Mouse (Mus musculus) olfactory bulb, adult 2 months (tissue): ENCODE results near the gene Hsf2. TPM values are rescaled to one million over a fixed set of nuclear protein-coding genes. Genes with fewer than 3 reads are reported as not detected.

Experiments used
- H3K27ac ChIP-seq: fragments of 200-500 bp; 2 replicates; pipeline ENCODE4 v1.5.1; 2012; ENCODE audit warnings: low read depth, low read length; ENCODE audit not compliant: insufficient read depth
- H3K4me1 ChIP-seq: fragments of 200-500 bp; 2 replicates; pipeline ENCODE4 v1.6.1; 2012; ENCODE audit warnings: low read length; ENCODE audit not compliant: control insufficient read depth, insufficient read depth
- H3K4me3 ChIP-seq: fragments of 200-500 bp; 2 replicates; pipeline ENCODE4 v1.5.1; 2012; ENCODE audit warnings: mild to moderate bottlenecking, low read depth, low read length, moderate library complexity; ENCODE audit not compliant: insufficient read depth
- CTCF ChIP-seq: fragments of 200-500 bp; IDR thresholded peaks from 2 replicates; pipeline ENCODE4 v1.5.1; 2012; ENCODE audit warnings: low read depth, mild to moderate bottlenecking, low read length, moderate library complexity; ENCODE audit not compliant: insufficient read depth
- POLR2A ChIP-seq: fragments of 200-500 bp; IDR thresholded peaks from 2 replicates; pipeline ENCODE4 v1.6.1; 2012; ENCODE audit warnings: mild to moderate bottlenecking, low read depth, low read length, moderate library complexity; ENCODE audit not compliant: insufficient read depth
- WGBS: fragments of 180-500 bp; shearing (Covaris S2); methylation state at CpG from one replicate; pipeline ENCODE4 v1.1.7; 2018; 5-methylcytosine and 5-hydroxymethylcytosine counted together
- polyA plus RNA-seq: library from polyadenylated mRNA; stranded (reverse); fragments of >200 nt; gene quantifications from 2 replicates; pipeline ENCODE4 v1.2.4, GENCODE M21; 2012; ENCODE audit warnings: low replicate concordance; ENCODE audit not compliant: missing spikeins, insufficient read depth, insufficient read length

The Hsf2 gene
- polyA plus RNA-seq, 1 experiment, result not detected

- no peak for TF ChIP-seq CTCF
- TF ChIP-seq POLR2A, result no peak
- Histone ChIP-seq H3K4me1 (no peaks in the 10 kb centered on the region), H3K4me3 (no peak overlapping the region), H3K27ac (no peak overlapping the region)
- WGBS, result 83% methylated on average over 9 of the region's 9 CpGs
Observed at GRCm38 (mm10) chr10:57477121-57477843, 8.9 kb upstream of the Hsf2 start.

DNA sequence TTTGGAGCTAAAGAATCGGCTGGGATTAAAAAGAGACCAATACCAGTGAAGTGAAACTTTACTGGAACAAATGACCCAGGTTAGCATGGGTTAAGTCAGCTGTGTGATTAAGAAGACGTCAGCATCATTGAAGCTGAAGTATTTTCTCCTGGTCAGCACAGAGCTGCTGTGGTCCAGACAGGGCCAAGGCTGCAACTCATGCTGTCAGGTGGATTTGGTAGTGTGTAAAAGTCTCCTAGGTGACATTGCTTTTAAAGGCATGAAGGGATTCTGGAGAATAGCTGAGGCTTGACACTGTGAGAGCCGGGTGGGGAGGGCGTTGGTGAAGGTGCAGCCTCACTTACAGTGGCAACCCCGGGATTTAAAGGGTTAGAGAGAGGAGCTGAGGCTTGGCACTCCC is 4.5 kb upstream of the Hsf2 start:
- Histone ChIP-seq H3K4me1 (no peaks in the 10 kb centered on the region), H3K27ac (no peak overlapping the region), H3K4me3 (no peak overlapping the region)
- no peak for TF ChIP-seq CTCF
- TF ChIP-seq POLR2A, result no peak
- WGBS, result 35% methylated on average over 5 of the region's 5 CpGs

- H3K27ac ChIP-seq, result no peak overlapping the region
- TF ChIP-seq CTCF (no peak), POLR2A (no peak)
- no peak overlapping the region for H3K4me3 ChIP-seq
- WGBS, result 89% methylated on average over 3 of the region's 3 CpGs
- no peaks in the 10 kb centered on the region for H3K4me1 ChIP-seq
Observed at GRCm38 (mm10) chr10:57484741-57485140, 1.4 kb upstream of the Hsf2 start.

GRCm38 (mm10) chr10:57486542-57487071 is 422 bp downstream of the Hsf2 start:
- peaks cover 3% of the 10 kb centered on the region; the same call in 1 of the 2 replicates for H3K4me1 ChIP-seq
- TF ChIP-seq CTCF, result no peak
- TF ChIP-seq POLR2A, result no peak
- H3K4me3 ChIP-seq, result peak overlapping the region; percentile 94
- H3K27ac ChIP-seq, result peak overlapping the region; percentile 85
- WGBS, result under 1% methylated on average over 65 of the region's 65 CpGs

- no peak overlapping the region for H3K4me3 ChIP-seq
- H3K27ac ChIP-seq, result no peak overlapping the region
- H3K4me1 ChIP-seq, result peaks cover 3% of the 10 kb centered on the region; the same call in 1 of the 2 replicates
- TF ChIP-seq CTCF, result no peak
- TF ChIP-seq POLR2A, result no peak
- WGBS, result 2% methylated on average over 8 of the region's 8 CpGs
Observed at GRCm38 (mm10) chr10:57487201-57487600, 1.0 kb downstream of the Hsf2 start.

GRCm38 (mm10) chr10:57488591-57488990 is 2.4 kb downstream of the Hsf2 start:
- no peak overlapping the region for H3K4me3 ChIP-seq
- no peak overlapping the region for H3K27ac ChIP-seq
- peaks cover 3% of the 10 kb centered on the region; the same call in 1 of the 2 replicates for H3K4me1 ChIP-seq
- TF ChIP-seq POLR2A, result no peak

DNA sequence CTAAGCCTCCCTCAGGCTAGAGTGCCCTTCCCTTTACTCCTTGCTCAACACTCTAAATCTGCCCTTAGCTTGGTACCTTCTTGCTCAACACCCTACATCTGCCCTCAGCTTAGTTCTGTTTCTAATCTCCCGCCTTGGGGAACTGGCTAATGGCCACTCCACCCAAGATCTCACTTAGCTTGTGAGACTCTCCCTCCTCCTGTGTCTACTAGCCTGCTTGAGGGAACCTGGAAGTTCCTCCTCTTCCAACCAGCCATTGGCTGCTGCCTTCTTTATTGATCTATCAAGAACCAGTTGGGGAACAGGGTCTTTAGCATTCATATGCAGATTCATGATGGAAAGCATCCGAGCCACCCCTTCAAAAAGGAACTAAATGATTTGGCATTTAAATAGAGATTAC is 5.9 kb downstream of the Hsf2 start:
- Histone ChIP-seq H3K4me1 (peaks cover 3% of the 10 kb centered on the region; the same call in 1 of the 2 replicates), H3K27ac (no peak overlapping the region), H3K4me3 (no peak overlapping the region)
- TF ChIP-seq CTCF (no peak), POLR2A (no peak)
- WGBS, result 68% methylated on average over 2 of the region's 2 CpGs

DNA sequence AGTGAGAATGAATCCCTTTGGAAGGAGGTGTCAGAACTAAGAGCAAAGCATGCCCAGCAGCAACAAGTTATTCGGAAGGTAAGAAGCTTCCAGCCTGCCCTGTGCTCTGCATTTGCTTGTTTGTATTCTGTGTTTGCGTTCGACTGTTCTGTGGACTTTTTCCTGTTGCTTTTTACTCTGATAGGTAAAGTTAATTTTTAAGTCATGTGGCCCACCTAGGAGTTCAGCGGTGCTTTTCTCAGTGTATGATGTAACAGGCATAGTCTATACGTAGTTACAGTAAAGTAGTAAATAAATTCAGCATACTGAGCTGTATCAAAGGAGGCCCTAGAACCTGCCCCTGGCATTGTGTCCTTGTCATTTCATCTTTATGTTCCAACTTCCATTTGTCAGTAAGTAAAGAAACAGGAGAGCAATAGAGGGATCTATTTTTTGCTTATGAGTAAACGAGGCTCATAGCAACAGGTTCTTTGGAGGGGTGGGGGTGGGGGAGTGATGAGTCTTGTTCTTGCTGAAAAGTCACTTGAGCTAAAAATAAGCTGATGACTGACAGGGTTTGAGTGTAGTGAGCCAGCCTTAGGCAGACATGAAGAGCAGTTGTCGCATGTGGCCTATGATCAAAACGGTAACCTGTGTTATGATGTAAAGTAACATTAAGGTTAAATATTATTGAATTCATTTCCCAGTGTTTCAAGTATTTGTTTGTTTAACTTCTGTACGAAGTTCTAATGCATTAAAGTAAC is 13.4 kb downstream of the Hsf2 start:
- Histone ChIP-seq H3K4me1 (no peaks in the 10 kb centered on the region), H3K4me3 (no peak overlapping the region), H3K27ac (no peak overlapping the region)
- TF ChIP-seq POLR2A, result no peak
- no peak for TF ChIP-seq CTCF
- WGBS, result 79% methylated on average over 9 of the region's 9 CpGs

DNA sequence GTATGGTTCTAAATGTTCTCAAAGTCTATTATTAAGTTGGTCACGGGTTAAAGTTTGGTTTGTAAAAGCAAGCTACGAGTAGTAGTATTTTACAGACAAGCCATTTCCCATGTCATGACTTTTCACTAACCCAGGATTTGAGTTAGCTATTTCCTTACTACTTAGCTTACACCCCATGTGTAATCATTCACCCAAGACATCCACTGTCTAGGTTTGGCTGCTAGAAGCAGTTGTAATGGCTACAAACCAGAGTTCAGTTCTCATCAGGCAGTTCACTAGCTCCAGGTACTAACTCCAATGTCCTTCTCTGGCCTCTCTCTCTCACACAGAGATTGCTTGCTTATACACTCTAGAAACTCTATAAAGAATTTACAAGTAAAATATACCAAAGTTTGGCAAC is 28.4 kb downstream of the Hsf2 start:
- TF ChIP-seq CTCF (no peak), POLR2A (no peak)
- H3K27ac ChIP-seq, result no peak overlapping the region
- WGBS, result 88% methylated on average over 2 of the region's 2 CpGs
- no peak overlapping the region for H3K4me3 ChIP-seq
- H3K4me1 ChIP-seq, result no peaks in the 10 kb centered on the region
